ENCODE assay signal across 13 mouse cellular contexts in genomic region chr11:31481057-31481340, GRCm38 (mm10).
"Had no signal": no experiment of that assay in that cellular context is flagged by ENCODE, and none has a peak within 500 bp of the region (broad histone marks: within the 10 kb centered on the region; RNA-seq: fewer than 3 reads in every experiment).

No protein-coding gene starts in this region.

- H3K27ac ChIP-seq: left cerebral cortex, adult 2 months; limb, embryonic 10.5 days; liver, embryonic 15.5 days had no signal

- H3K36me3 ChIP-seq: limb, embryonic 10.5 days; liver, embryonic 15.5 days had no signal

- H3K9ac ChIP-seq: liver, embryonic 15.5 days had no signal

- DNase-seq: kidney, adult 8-10 months; kidney, postnatal 25 days; lung, postnatal 14 days; right cerebral cortex, adult 18-20 months; right cerebral cortex, postnatal 25 days; thymus, postnatal 36 days had no signal

- H3K4me2 ChIP-seq: liver, embryonic 11.5 days; liver, embryonic 15.5 days had no signal

- H3K9me3 ChIP-seq: limb, embryonic 10.5 days; liver, embryonic 15.5 days had no signal

- ATAC-seq: inflammation-experienced regulatory T-cells, adult 6 months; intestine, postnatal 0 days; midbrain, embryonic 16.5 days had no signal

- H3K27me3 ChIP-seq: liver, embryonic 15.5 days had no signal

- H3K4me1 ChIP-seq: limb, embryonic 10.5 days; liver, embryonic 15.5 days had no signal

- H3K4me3 ChIP-seq: left cerebral cortex, adult 2 months; limb, embryonic 10.5 days; liver, embryonic 15.5 days had no signal
